Mouse (Mus musculus): ENCODE data around the gene Prdx3.

DNA sequence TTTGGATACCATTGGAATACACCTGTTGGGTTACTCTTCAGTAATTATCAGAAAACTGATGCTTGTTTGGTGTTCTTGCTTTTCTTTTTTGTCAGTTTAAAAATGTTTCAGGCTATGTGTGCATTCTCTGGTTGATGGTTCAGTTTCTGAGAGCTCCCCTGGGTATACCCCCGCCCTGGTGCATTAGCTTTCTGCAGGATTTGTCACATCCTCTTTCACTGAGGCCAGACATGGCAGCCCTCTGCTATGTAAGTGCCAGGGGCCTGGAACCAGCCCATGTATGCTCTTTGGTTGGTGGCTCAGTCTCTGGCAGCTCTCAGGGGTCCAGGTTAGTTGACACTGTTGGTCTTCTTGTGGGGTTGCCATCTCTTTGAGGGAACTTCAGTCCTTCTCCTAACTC lies 29.6 kb upstream of the Prdx3 start:
- TF ChIP-seq EP300 (IDR thresholded peaks at IDR 0.05): no peak
- TF ChIP-seq CTCF (IDR thresholded peaks at IDR 0.05): no peak
